Mouse (Mus musculus): ENCODE data around the gene Acad12. TPM values are rescaled to one million over a fixed set of nuclear protein-coding genes. Genes with fewer than 3 reads are reported as not detected.
"Not testable (repeated sequence)": the region's sequence is repeated elsewhere in the genome, so short reads cannot be mapped to it uniquely, and the experiment has no call there.

Gene Acad12
- total RNA-seq, 4 experiments from 2014 or later: 6.4 to 8.2 (median 6.7) TPM

DNA sequence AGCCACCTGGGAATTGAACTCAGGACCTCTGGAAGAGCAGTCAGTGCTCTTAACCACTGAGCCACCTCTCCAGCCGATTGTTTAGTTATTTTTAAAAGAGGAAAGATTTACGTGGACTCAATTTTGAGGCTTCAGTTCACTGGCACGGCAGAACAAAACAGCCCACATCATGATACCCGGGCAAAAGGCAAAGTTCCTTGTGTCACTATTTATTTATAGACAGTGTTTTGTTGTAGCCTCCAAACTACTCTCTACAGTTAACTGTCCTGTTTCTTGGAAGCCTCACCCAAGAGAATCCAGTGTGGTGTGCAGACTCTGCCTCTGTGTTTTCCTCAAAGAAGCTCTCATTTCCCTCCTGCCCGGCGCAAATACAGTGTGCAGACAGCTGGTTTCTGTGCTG, 6.7 kb downstream of the Acad12 start:
- DNase-seq (ENCODE audit: low spot score in 2 of 2): no peak

DNA sequence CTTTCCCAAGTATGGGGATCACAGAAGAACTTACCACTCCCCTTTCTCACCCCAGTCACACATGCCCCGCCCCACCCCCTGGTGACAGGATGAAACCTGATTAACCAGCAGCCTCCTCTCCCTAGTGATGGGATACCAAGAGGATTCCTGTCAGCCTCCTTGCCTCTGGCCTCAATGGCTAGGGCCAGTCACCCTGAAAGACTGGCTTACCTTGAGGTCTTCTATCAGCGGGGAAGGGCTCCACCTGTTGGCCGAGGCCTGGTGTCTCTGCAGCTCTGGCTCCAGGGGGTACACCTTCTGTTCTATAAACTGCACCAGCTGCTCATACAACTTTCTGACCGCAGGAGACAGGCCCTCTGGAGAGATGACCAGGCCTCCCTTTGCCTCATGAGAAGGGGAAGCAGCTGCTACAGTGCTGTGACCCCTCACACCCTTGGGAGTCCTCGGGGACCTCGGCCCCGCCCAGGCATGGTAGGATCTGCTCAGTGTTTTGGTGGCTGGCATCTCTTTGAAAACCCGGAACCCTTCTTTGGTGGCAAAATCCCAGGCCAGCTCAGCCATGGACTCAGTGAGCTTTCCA, 9.1 kb downstream of the Acad12 start:
- not testable (repeated sequence) for DNase-seq (ENCODE audit: low spot score in 2 of 2)

DNA sequence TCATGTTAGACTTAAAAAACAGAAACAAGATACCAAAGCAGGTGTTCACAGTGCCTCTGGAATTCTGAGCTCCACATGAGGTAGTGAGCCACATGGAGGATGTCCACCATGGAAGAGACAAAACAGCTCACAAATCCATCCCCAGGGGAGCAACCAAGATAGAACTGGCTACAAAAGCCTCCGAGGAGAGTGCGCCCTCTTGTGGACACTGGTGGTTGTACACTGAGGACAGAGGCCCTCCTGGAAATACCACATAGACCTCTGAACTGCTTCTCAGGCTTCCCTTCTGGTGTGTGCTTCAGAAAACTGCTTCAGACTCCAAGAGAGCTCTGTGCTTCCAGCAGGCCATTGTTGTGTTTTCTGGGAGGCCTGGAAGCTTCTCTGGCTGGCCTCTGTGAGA, 12.6 kb downstream of the Acad12 start:
- peak in 1 of 2 experiments; percentile 73 for DNase-seq (ENCODE audit: low spot score in 2 of 2)

DNA sequence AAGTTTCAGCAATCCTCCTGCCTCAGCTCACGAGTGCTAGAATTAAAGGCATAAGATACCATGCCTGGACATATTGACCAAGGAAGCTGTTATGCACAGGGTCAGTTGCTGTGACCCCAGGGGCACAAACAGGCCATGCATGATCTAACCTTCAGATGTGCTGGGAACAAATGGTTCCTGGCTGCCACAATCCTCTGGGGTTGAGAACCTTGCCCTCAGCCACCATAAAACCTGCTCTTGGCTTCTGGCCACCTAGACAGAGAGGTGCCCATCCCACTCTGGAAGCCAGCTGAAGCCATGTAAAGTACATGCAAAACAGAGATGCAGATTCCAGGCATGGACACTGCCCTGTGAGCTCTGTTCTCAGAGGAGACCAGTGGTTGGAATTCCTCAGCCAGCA, 14.9 kb downstream of the Acad12 start:
- DNase-seq (ENCODE audit: low spot score in 2 of 2): not testable (repeated sequence)

DNA sequence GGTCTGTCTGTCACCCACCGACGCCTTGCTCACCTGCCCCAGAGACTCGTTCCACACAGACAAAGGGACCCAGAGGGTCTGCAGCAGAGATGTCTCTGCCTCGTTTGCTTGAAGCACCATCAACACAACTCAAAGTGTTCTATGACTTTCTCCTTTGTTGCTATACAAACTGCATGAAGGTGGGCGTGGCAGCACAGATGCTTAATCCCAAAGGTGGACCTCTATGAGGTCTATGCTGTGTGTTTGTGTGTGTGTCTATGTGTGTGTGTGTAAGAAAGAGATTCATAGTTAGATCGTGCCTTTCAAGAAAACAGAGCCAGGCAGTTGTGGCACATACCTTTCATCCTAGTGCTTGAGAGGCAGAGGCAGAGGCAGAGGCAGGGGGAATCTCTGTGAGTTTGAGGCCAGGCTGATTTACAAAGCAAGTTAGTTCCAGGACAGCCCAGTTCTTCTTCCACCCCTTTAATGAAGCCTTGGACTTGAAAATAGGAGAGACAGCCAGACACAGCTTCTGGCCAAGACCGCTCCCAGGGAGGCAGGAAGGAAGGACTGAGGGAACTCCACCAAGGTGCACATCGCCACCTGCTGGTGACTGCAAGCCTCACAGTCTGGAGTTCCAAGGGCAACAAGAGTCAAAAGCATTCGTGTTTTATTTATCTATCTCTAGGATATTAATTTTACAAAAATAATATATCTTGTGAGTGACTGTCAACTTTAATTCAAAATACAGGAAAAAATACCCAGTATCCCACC, 17.0 kb downstream of the Acad12 start:
- peak; percentile 70 to 76 for DNase-seq (ENCODE audit: low spot score in 2 of 2)

DNA sequence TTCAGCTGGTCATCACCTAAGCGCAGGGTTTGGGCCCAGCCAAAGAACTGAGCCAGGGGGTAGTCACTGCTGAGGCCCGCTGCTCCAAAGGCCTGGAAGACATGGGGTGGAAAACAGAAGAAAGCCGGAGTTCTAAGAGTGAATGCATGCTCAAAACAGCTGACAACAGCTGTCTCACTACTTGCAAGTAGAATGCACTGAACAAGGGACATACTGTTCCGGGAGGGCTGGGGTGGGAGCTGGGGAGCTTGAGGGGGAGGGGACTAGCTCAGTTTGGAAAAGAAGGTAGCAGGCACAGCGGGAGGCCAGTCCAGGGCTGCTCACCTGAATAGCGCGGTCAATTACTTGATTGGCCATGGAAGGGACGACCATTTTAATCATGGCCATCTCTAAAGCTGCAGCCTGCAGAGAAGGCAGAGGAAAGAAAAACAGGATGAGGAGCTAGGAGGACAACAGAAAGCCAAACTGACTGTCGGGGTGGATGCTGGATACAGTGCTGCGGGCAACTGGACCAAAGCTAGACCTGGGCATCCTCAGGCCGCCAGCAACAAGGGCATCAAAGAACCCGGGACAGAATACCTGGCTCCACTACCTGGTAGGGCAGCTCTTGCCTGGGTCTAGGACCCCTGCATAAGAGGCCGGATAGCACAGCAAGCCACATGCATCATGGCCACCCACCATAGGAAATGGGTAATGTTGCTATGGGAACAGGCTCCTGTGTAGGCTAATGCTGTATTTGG, 19.7 kb downstream of the Acad12 start:
- no peak for DNase-seq (ENCODE audit: low spot score in 2 of 2)

DNA sequence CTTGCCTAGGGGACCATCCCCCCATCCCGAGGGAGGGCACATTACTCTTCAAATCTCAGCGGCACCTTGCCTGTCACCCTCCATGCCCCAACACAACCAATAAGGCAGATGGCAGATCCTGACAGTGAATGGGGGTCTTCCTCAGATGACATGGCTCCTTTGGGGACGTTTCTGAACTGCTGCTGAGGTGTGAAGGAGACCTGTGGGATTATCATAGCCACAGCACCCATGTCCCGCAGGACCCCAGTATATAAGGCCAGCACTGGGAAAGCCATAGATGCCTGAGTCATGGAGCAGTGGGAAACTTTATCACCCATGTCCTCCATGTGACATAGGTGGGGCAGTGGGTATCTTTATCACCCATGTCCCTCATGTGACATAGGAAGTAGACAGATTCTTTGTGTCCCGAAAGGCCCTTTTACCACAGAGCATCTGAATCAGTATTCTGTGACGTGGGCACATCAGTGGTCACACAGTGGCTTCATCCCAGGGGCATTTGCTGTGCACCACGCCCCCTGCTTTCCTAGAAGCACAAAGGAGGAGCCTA, 20.7 kb downstream of the Acad12 start:
- no peak for DNase-seq (ENCODE audit: low spot score in 2 of 2)

DNA sequence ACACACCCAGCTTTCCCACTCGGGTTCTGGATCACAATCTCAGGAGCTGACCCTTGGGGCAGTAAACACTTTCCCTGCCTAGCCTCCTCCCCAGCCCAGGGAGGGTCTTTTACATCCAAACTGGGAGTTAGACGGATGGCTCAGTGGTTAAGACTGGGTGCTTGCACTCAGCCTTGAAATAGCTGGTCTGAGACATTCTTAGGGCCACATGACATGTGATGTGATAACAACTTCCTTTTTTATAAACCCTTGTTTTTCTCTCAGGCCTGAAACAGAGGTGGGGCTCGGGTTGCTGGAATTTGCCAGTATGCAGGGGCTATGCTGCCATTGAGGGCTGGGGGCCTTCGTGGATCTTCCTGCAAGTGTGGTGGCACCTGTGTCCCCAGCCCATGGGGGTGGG, 21.4 kb downstream of the Acad12 start:
- no peak for DNase-seq (ENCODE audit: low spot score in 2 of 2)

DNA sequence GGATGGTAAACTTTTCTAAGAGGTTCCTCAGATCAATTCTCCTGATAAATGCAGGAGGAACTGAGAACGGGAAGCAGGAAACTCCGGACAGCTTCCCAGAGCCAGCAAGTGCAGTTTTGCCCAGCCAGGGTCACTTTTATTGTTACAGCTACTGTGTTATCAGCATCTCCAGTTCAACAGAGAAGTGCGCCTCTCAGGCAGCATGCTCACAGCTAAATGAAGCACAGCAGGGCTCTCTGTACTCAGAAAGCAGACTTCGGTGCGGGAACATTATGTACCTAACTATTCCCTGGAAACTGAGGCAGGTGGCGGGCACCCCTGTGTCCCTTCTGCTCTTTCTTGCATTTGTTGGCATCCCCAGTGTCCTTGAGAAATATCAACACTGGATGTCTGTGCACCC, 22.5 kb downstream of the Acad12 start:
- DNase-seq (ENCODE audit: low spot score in 2 of 2): no peak

DNA sequence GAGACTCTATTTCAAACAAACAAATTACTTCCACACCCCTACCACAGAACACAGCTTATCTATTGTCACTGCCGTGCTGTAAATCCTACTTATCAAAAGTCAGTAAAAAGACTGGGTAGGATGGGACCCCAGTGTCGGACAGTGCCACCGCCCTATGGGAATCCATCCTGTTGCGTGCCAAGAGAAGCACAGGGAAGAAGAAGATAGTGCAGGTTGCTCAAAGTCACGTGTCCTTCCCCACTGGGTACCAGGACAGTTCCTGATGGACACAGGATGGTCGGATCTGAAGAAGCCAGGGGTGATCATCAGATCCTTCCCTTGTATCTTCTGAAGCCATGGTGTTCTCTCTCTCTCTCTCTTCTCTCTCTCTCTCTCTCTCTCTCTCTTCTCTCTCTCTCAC, 23.0 kb downstream of the Acad12 start:
- no peak for DNase-seq (ENCODE audit: low spot score in 2 of 2)

DNA sequence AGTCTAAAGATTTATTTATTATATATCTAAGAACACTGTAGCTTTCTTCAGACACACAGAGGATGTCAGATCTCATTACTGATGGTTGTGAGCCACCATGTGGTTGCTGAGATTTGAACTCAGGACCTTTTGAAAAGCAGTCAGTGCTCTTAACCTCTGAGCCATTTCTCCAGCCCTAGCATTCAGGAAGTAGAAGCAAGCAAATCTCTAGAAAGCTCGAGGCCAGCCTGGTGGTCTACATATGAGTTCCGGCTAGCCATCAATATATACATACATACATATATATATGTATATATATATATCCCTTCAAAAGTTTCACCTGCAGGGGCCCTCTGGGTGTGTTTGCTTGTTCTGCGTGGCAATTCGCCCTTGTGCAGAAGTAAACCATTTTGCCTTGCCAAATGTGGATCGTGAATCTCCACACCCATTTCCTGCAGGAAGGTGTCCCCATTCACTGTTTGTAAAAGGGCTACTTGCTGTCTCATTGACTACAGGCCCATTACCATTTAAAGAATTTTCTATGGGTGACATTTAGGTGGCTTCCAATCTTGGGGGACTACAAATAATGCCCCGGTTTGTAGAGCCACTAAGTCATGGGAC, 23.9 kb downstream of the Acad12 start:
- DNase-seq (ENCODE audit: low spot score in 2 of 2): no peak

DNA sequence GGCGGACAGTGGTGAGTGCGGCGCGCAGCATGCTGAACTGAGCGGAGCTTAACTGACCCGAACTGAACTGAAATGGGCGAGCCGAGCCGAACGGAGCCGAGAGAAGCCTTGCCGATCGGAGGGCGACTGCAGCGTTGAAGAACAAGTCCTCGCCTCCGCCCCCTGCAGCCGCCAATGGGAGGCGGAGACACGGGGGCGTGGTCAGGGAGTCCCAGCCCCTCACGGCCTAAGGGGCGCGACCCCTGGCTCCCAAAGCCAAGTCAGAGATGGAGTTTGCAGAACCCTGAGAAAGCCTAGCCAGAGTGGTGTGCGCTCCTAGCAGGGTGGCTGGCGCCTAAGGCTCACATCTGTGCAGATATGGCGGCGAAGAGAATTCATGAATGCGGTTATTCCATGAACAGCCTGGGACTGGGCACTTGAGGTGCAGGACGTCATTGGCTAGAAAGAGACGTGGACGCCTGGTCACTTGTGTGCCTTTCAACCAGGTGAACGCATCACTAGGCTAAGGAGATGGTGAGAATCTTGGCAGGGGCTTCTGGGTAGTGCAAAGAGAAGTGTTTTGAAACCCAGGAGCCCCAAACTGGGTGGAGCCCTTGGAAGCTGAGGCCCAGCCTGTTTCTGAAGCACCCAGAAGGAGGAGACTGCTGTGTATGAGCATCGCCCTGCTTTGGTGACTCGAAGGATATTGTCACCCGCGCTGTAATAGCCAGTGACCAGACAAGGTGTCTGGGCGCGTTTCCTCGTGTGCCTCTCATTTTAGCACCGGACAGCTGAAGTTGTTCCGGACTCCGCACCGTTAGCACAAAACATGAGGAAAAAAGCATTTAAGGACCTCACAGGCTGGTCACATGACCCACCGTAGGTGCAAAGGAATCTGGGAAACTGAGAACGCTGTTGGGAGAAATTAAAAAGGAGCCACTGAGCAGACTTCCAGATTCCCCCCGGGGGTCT, 25.0 kb downstream of the Acad12 start, which contains the start of gene Aldh2:
TSS of gene Aldh2 (minus strand) at position 374 of the 951 bp plus-strand sequence.
- DNase-seq (ENCODE audit: low spot score in 2 of 2): peak; percentile 60 to 75

DNA sequence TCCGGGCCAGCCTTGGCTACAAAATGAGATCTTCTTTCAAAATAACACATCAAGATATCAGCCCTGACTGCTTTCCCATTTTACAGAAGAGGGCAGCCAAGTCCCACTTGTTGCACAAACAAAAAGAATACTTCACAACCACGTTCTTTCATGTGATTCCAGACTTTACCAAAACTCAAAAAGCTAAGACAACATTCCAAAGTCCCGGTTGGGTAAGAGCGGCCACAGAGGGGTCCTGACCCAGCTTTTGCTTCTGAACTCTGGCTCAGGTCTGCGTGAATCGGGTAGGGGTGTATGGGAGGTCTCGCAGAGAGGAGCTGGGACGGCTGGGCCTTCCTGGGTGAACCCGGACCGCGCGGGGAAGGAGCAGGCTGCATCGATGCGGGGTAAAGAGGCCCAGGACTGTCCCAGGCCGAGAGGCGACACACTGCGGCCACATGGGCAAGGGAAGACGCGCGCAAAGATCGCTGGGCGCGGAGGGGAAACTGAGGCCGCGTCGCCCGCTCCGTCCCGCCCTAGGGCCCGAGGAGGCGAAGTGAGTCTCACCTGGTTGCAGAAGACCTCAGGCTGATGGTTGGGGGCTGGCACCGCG, 25.8 kb downstream of the Acad12 start:
- no peak for DNase-seq (ENCODE audit: low spot score in 2 of 2)

DNA sequence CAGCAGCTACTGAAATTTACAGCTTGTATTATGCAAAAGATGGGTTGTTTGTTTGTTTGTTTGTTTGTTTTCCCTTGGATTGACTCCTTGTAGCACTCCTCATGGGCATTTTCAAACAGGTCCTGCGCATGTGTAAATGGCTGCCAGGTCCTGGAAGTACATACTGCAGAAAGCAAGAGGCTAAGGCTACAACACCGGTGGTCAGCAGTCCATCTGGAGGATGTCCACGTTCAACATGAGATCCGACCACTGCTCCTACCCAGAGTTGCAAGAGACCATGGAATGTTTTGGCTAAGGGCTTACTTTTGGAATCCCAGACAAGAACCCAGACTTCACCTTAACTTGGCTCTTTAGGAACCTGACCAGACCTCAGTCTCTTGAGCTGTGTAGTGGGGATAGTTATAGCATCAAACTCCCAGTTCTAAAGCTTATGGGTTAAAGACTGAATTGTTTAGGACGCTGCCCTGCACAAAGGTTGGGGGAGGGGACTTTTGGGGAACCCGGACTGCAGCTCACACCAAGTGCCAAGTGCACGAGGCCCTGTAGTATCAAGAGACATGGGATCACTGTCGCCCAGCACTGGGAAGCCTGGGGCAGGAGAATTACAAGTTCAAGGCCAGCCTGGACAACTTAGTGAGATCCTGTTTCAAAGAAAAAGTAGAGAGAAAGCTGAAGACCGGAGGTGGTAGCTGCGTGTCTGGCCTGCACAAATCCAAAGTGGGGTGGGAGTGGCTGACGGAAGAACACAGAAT, 26.5 kb downstream of the Acad12 start:
- DNase-seq (ENCODE audit: low spot score in 2 of 2): no peak

DNA sequence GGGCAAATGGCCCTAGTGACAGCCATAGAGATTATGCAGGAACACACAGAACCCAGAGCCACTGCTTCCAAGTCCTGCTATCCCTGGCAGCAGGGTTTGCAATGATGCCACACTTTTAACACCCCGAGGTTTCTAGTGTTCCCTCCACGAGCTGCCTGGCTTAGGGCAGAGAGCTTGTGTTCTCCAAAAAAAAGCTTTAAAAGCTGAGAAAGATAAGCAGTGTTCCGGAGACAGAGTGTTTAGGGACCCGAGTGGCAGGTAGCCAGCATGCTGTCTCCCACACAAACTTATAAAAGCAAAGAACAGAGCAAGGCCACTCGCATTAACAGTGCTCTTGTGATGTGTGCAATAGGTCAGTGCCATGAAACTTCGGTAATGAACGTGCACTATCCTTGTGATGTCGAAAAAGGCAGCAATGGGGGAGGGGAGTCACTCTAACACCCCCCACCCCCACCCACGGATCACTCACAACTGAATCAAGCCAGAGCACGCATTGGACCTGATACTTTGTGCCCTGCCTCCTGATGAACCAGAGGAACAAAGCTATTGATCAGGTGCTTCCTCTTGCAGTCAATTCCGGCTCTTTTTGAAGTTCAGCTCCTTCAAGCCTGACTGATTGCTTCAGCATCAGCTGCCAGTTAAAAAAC, 27.2 kb downstream of the Acad12 start:
- DNase-seq (ENCODE audit: low spot score in 2 of 2): no peak

DNA sequence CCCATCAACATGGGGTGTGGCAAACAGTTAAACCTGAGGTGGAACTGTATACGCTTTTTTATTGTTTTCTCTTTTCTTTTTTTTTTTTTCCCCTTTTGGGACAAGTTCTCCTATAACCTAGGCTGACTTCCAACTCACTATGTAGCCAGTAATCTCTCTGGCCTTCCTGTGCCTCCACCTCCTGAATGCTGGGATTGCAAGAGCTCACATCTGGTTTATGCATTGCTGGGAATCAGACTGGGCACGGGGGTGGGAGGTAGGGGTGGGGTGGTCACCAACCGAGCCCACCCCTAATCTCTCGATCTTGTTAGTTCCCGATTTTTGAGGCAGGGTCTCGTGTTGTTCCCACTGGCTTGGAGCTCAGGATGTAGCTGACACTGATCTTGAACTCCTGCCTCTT, 28.8 kb downstream of the Acad12 start:
- DNase-seq (ENCODE audit: low spot score in 2 of 2): no peak

DNA sequence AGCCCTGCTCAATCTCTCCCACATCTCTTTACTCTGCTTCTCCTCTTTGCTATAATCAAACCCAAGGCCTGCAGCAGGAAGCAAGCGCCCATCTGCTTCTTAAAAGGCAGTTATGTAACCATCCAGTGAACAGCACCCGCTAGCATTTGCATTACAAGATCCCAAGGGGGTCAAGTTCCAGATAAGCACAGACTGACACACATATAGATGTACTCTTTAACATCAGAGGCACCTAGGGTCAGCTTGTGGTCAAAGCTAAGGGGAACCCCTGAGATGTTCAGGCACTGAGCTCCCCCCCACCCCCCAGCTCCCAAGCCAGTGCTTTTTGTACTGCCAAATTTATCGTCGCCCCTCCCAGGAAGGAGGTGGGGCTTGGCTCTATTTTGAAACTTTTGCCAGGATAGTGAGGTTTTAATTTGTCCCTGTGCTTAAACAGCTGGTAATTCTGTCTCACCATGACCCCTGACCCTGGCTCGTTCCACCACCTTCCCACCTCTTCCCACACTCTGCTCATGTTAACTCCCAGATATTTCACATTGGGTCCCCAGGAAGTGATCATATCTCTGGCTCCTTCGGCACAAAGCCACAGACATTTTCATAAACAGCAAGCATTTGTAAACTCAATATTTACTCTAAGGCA, 32.2 kb downstream of the Acad12 start:
- peak; percentile 30 to 71 for DNase-seq (ENCODE audit: low spot score in 2 of 2)

DNA sequence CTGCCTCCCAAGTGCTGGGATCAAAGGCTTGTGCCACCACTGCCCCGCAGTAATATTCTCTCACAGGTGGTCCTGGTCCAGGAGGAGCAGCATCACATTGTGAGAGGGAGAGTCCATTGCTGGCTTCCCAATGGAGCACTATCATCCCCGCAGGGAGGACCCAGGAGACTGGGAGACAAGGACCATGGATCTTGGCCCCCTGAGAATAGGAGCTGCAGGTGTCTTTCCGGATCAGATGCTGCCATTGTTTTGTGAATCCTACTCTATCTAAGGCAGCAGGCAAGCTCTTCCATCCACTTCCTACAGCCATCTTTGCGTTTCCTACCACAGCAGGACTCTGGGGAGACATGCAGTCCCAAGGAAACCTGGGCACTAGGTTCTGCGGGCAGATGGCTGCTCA, 33.0 kb downstream of the Acad12 start:
- DNase-seq (ENCODE audit: low spot score in 2 of 2): no peak

Measured in left cerebral cortex, adult 8-10 months (tissue).